Mouse (Mus musculus) spleen, postnatal 4 days (tissue): Measurements from ENCODE around the gene Ext2.

Experiments
- DNase-seq, 2 experiments: peaks; one replicate each; pipeline ENCODE4 v3.0.0; 2022; ENCODE audit warnings: low spot score in 2 of 2

Gene Ext2

DNA sequence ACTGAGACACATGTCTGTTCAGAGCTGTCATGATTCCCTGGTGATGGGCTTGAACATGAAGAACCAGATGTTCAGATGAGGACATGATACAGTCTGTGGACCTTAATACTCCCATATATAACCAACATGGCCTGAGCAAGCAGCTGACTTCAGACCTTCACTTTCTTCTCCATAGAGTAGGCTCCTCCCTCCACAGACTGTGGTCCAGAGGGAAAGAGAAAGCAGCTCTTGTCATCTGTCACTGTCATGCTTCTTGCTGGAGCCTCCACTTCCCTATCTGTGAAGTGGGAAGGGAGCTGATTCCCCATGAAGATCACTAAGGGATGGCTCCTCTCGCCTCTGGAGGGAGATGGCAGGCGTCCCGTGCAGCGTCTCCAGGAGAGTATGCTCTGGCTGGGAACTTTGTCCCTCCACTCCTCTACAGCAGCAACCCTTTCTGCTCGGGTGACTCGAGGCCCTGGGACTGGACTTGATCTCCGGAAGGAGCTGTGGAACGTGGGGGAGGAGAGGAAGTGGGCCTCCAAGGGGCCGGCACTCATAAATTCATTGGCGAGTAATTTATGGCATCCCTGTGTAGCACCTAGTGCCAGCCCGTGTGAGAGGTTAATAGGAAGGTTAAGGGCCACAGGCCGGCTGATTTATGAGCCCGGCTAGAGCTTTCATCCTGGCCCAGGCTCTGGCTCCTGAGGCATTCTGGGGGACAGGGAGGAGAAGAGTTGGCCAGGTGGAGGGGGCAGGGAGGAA lies 197.5 kb downstream of the Ext2 start:
- DNase-seq: no peak

DNA sequence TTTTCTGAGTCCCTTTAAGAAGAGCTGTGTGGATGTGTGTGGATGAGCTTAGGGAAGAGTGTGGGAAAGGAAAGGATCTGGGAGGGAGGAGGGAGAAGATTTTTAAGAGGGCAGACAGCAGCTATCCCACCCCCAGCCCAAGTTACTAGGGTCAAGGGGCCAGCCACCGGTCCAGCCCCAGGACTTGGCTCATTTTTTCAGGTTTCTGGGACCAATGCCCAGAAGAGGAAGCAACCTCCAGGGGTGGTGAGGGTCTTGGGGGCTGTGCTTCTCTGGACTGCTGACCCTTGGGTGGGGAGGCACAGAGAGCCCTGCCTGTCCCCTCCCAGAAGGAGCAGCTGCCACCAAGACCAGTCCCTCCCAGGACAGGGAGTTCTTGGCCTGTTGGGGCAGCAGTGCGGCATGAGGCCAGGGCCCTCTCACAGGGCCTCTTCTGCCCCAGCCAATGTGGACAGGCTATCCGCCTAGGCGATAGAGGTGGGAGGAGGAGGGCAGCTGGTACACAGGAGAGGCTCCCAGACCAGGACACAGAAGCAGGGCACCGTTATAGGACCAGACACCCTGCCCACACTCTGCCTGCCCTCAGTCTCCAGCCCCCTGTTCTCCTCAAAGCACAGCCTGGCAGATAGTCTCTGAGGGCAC lies 203.0 kb downstream of the Ext2 start:
- no peak for DNase-seq

DNA sequence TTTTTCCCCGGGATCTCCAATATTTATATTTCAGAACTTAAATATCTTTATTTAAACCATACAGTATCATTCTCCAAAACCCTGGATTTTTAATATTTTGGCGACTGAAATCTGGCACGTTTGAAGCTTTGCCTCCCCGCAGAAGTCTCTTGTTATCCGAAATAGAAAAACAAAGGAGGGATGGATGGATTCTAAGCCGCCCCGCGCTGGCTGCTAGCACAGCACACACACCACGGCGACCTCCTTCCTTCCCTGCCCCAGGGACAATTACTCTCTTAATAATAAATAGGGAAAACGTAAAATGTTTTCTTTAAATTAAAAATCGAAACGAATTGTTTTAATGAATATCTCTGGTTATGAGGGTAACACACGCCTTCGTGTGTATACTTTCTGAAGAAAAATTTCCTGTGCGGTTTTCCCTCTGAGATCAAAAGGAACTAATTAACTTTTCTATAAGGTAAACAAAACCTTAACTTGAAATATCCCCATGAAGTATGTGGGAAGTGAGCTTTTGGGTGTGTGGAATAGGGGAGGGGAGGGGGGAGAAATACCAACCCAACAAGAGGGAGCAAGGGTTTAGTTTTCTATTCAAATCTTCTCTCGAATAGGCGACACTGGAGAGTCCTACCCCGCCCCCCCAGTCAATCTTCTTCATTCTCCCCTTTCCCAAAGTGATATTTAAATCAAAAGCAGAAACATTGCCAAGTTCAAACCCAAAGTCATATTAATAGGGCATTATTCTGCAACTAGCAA lies 203.7 kb downstream of the Ext2 start:
- no peak for DNase-seq

DNA sequence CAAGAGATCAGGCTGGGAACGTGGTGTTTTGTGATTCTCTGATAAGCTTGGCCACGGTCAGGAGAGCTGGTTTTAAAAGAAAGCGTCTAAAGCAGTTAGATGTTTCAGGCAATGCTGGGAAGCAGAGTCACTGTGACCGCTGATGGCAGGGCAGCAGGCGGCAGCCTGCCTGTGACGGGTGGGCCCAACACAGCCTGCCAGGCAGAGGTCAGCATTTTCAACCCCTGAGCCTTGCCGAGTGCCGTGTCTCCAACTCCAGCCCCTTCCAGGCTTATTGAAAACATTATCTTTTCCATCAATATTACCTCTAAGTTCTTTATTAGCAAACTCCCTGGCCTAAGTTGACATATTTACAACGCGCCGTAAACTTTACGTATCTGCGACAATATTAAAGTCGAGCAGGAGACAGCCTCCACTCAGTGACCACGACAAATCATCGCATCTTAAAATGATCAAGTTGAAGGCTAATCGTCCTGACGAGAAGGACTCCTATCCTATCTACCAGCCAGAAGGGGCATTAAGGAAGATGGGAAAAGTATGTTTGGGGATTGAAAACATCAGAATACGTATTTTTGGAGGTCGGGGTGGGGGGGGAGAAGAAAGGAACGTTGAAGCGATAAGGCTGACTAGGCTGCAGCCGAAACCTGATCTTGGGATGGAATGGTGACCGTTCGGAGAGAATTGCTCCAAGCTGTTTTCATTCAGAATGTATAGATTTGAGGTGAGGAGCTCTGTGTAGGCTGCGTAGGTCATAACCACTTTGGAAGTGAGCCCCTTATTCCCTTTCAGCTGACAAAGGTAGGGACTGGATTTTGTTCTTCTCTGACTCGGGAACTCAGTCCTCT lies 206.3 kb downstream of the Ext2 start:
- no peak for DNase-seq

DNA sequence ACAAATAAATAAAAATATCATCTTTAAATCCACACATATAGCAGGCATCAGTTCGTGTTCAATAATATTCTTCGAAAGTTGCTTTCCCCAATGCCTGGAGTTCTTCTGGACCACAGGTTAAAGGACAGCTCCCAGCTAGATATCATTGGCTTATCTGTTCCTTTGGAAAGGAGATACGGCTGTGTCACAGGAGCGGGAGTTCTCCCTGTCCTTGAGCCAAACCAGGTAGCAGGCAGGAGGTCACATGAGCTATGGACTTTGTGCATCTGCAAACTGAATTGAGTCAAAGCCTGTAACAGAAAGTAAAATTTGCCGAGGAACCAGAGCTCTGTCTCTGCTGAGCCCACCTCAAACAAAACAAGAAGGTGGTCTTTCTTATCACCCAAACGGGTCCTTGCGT lies 209.3 kb downstream of the Ext2 start:
- DNase-seq: no peak
